Mouse (Mus musculus): ENCODE measurements around the gene Spata31d1a. TPM values are rescaled to one million over a fixed set of nuclear protein-coding genes. Genes with fewer than 3 reads are reported as not detected.

Gene Spata31d1a
- polyA plus RNA-seq, 1 experiment from 2014 or later = not detected

DNA sequence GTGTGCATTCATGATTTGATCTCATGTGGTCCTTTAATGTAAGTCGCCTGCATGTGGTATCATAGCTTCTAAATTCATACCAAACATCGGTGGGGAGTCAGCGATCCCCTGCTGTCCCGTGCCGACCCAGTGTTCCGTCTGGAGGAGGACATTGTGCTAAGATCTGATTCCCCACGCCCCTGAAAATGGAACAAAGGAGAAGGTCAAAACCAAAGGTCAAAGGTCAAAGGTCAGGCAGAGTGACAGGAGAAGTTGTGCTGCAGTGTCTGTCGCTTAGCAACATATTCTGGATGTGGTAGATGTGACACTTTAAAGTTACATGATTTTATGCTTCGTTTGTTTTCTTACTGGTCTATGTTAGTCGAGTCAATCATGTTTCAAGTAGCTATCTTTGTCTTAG is 18.7 kb downstream of the Spata31d1a start:
- Histone ChIP-seq H3K4me2 (ENCODE audit: low read depth, low read length) (no peak overlapping the region), H3K36me3 (ENCODE audit: control insufficient read depth, insufficient read depth) (no peaks in the 10 kb centered on the region), H3K9ac (ENCODE audit: low read length) (no peak overlapping the region), H3K27me3 (ENCODE audit: control insufficient read depth, insufficient read depth, low read length) (no peaks in the 10 kb centered on the region), H3K27ac (ENCODE audit: low read length) (no peak overlapping the region), H3K9me3 (replicated peaks; ENCODE audit: control insufficient read depth, low read length) (no peaks in the 10 kb centered on the region), H3K4me3 (ENCODE audit: low read length) (no peak overlapping the region), H3K4me1 (ENCODE audit: control insufficient read depth, insufficient read depth, low read length) (peaks cover 17% of the 10 kb centered on the region)
- no peak for ATAC-seq (replicated peaks; ENCODE audit: extremely low read depth, insufficient read depth, low FRiP score)
- WGBS = 77% methylated on average over 10 of the region's 10 CpGs

DNA sequence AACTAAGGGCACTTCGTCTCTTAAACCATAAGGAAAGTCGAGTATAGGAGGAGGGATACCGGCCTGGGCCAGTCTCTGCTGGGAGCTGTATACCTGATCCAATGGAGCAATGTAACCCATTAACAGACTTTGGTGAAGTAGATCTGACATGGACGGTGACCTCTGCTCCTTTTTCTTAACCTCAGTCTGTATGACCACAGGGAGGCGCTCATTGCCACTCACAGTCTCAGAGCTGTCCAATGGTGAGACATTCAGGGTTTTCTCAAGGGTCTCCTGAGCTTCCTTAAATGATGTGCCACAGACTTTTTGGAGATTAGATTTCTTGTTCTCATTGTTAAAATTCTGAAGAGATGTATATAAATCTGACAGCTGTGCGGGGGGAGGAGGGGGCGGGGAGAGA is 19.6 kb downstream of the Spata31d1a start:
- WGBS = 83% methylated on average over 7 of the region's 7 CpGs
- Histone ChIP-seq H3K4me1 (ENCODE audit: control insufficient read depth, insufficient read depth, low read length) (peaks cover 17% of the 10 kb centered on the region), H3K27me3 (ENCODE audit: control insufficient read depth, insufficient read depth, low read length) (no peaks in the 10 kb centered on the region), H3K4me3 (ENCODE audit: low read length) (no peak overlapping the region), H3K9ac (ENCODE audit: low read length) (no peak overlapping the region), H3K4me2 (ENCODE audit: low read depth, low read length) (no peak overlapping the region), H3K9me3 (replicated peaks; ENCODE audit: control insufficient read depth, low read length) (no peaks in the 10 kb centered on the region), H3K36me3 (ENCODE audit: control insufficient read depth, insufficient read depth) (no peaks in the 10 kb centered on the region), H3K27ac (ENCODE audit: low read length) (no peak overlapping the region)
- no peak for ATAC-seq (replicated peaks; ENCODE audit: extremely low read depth, insufficient read depth, low FRiP score)

DNA sequence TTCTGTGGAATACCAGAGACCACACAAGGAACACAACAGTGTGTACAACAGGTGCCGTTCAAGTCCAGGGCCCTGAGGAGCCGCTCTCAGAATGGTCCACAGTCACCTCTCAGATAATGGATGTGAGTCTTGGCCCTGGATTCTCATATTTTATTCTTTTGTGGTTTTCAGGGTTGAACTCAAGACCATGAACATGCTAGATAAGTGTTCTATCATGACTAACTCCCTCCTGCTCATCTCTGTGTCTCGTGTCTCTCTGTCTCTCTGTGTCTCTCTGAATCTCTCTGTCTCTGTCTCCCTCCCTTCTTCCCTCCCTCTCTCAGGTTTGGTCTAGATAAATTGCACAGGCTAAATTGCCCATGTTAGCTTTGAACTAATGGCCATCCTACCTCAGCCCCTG is 20.3 kb downstream of the Spata31d1a start:
- WGBS = 87% methylated on average over 3 of the region's 3 CpGs
- H3K9ac ChIP-seq (ENCODE audit: low read length) = no peak overlapping the region
- no peak for ATAC-seq (replicated peaks; ENCODE audit: extremely low read depth, insufficient read depth, low FRiP score)
- H3K27me3 ChIP-seq (ENCODE audit: control insufficient read depth, insufficient read depth, low read length) = no peaks in the 10 kb centered on the region
- H3K4me2 ChIP-seq (ENCODE audit: low read depth, low read length) = no peak overlapping the region
- H3K9me3 ChIP-seq (replicated peaks; ENCODE audit: control insufficient read depth, low read length) = no peaks in the 10 kb centered on the region
- peaks cover 17% of the 10 kb centered on the region for H3K4me1 ChIP-seq (ENCODE audit: control insufficient read depth, insufficient read depth, low read length)
- no peak overlapping the region for H3K4me3 ChIP-seq (ENCODE audit: low read length)
- H3K27ac ChIP-seq (ENCODE audit: low read length) = no peak overlapping the region
- H3K36me3 ChIP-seq (ENCODE audit: control insufficient read depth, insufficient read depth) = no peaks in the 10 kb centered on the region

DNA sequence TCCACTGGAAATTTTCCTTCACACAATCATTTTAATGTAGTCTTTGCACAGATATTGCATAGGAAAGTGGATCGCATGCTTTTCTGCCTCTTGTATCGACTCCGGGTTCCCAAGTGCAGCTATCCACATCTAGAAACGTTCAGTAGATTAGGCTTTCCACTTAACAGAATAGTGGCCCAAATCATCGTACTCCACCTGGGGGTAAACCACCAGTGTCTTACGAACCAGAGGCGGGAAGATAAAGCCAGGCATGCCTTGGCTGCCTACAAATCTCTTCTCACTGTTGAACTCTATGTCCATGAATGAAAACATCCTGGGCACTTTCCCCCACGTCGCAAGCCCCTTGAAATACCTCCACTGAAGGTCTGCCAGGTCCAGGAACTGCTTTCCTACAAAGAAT is 20.8 kb downstream of the Spata31d1a start:
- peak overlapping the region; percentile 10 for H3K27ac ChIP-seq (ENCODE audit: low read length)
- no peaks in the 10 kb centered on the region for H3K36me3 ChIP-seq (ENCODE audit: control insufficient read depth, insufficient read depth)
- H3K9ac ChIP-seq (ENCODE audit: low read length) = no peak overlapping the region
- H3K4me2 ChIP-seq (ENCODE audit: low read depth, low read length) = no peak overlapping the region
- no peak for ATAC-seq (replicated peaks; ENCODE audit: extremely low read depth, insufficient read depth, low FRiP score)
- 56% methylated on average over 9 of the region's 9 CpGs for WGBS
- H3K4me1 ChIP-seq (ENCODE audit: control insufficient read depth, insufficient read depth, low read length) = peaks cover 17% of the 10 kb centered on the region
- no peak overlapping the region for H3K4me3 ChIP-seq (ENCODE audit: low read length)
- no peaks in the 10 kb centered on the region for H3K27me3 ChIP-seq (ENCODE audit: control insufficient read depth, insufficient read depth, low read length)
- no peaks in the 10 kb centered on the region for H3K9me3 ChIP-seq (replicated peaks; ENCODE audit: control insufficient read depth, low read length)

DNA sequence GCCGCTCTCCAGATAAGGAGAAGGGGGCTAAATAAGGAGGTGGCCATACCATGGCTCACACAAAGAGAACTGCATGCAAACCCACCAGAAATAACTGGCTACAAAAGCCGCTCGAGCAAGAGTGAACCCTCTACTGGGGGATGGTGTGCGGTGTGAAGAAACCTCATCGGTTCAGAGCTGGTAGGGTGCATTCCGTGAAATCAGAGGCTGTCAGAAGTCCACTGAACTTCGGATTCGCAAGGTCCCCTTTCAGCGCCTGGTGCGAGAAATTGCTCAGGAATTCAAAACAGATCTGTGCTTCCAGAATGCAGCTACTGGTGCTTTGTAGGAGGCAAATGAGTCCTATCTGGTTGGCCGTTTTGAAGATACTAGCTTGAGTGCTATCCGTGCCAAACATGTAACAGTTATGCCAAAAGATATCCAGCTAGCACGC is 21.8 kb downstream of the Spata31d1a start:
- WGBS = 29% methylated on average over 13 of the region's 13 CpGs
- Histone ChIP-seq H3K9me3 (replicated peaks; ENCODE audit: control insufficient read depth, low read length) (no peaks in the 10 kb centered on the region), H3K27ac (ENCODE audit: low read length) (peak overlapping the region; percentile 95), H3K9ac (ENCODE audit: low read length) (peak overlapping the region; percentile 59), H3K4me3 (ENCODE audit: low read length) (peak overlapping the region; percentile 40), H3K27me3 (ENCODE audit: control insufficient read depth, insufficient read depth, low read length) (no peaks in the 10 kb centered on the region), H3K36me3 (ENCODE audit: control insufficient read depth, insufficient read depth) (no peaks in the 10 kb centered on the region), H3K4me1 (ENCODE audit: control insufficient read depth, insufficient read depth, low read length) (peaks cover 17% of the 10 kb centered on the region), H3K4me2 (ENCODE audit: low read depth, low read length) (peak overlapping the region; percentile 64)
- peak; percentile 77 for ATAC-seq (replicated peaks; ENCODE audit: extremely low read depth, insufficient read depth, low FRiP score)

DNA sequence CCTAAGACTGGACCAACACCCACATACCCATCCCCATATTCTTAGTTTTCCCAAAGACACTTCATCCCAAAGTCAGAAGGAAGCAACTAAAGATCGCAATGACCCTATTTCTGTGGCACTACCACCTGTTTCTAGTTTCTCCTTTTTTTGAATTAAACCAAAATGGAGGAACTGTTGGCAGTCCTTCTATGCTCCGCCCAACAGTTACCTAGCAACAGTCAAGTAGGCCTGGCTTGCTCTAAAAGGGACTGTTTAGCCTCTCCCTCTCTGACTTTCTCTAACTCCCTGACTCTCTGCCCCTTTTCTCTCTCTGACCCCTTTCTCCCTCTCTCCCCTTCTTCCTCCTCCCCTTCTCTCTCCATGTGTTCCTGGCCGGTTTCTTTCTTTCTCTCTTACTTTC is 24.9 kb downstream of the Spata31d1a start:
- Histone ChIP-seq H3K9ac (ENCODE audit: low read length) (no peak overlapping the region), H3K4me1 (ENCODE audit: control insufficient read depth, insufficient read depth, low read length) (peaks cover 17% of the 10 kb centered on the region), H3K4me3 (ENCODE audit: low read length) (no peak overlapping the region), H3K9me3 (replicated peaks; ENCODE audit: control insufficient read depth, low read length) (no peaks in the 10 kb centered on the region), H3K27me3 (ENCODE audit: control insufficient read depth, insufficient read depth, low read length) (no peaks in the 10 kb centered on the region), H3K36me3 (ENCODE audit: control insufficient read depth, insufficient read depth) (no peaks in the 10 kb centered on the region), H3K4me2 (ENCODE audit: low read depth, low read length) (no peak overlapping the region), H3K27ac (ENCODE audit: low read length) (no peak overlapping the region)
- no peak for ATAC-seq (replicated peaks; ENCODE audit: extremely low read depth, insufficient read depth, low FRiP score)
- 77% methylated on average over 3 of the region's 3 CpGs for WGBS

DNA sequence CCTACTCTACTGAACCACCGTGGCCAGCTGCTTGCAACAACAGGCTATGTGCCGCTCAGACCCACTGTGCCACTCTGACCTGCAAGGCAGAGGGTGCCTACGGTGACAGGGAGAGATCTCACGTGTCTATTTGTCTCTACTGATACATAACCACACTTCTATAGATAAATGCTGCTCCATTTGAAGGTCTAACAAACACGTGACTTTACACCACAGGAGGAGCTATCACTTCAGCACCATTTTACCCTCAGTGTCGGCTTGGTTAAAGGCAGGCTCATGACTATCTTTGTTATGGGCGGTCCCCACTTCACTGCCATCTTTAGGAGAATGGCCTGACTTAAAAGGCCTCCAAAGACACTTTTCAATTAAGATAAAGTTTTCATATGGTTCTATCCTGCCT is 27.5 kb downstream of the Spata31d1a start:
- no peaks in the 10 kb centered on the region for H3K27me3 ChIP-seq (ENCODE audit: control insufficient read depth, insufficient read depth, low read length)
- no peaks in the 10 kb centered on the region for H3K36me3 ChIP-seq (ENCODE audit: control insufficient read depth, insufficient read depth)
- no peaks in the 10 kb centered on the region for H3K9me3 ChIP-seq (replicated peaks; ENCODE audit: control insufficient read depth, low read length)
- no peak overlapping the region for H3K27ac ChIP-seq (ENCODE audit: low read length)
- 0 out of 2 replicates have a peak overlapping the region, but pooled peaks have one; percentile 11 for H3K4me2 ChIP-seq (ENCODE audit: low read depth, low read length)
- WGBS = 19% methylated on average over 7 of the region's 7 CpGs
- no peak overlapping the region for H3K4me3 ChIP-seq (ENCODE audit: low read length)
- H3K9ac ChIP-seq (ENCODE audit: low read length) = no peak overlapping the region
- H3K4me1 ChIP-seq (ENCODE audit: control insufficient read depth, insufficient read depth, low read length) = peaks cover 3% of the 10 kb centered on the region
- no peak for ATAC-seq (replicated peaks; ENCODE audit: extremely low read depth, insufficient read depth, low FRiP score)

DNA sequence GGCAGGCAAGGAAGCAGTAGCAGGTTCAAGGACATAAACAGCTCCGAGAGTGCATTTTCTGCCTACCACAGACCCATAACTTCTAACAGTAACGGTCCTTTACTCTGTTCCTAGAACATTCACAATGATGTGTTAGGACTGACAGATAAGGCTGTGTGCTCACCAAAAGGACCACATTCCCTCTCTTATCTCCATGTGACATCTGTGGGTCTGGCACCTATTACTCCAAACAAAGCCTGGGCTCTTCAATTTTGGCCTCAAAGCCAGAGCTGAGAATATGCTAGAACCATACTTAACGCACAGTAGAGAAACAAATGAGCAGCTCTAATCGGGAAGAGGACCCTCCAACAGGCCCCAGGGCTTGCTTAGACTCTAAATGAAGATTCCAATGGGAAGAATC is 30.2 kb downstream of the Spata31d1a start:
- H3K4me2 ChIP-seq (ENCODE audit: low read depth, low read length) = no peak overlapping the region
- H3K9ac ChIP-seq (ENCODE audit: low read length) = no peak overlapping the region
- no peaks in the 10 kb centered on the region for H3K9me3 ChIP-seq (replicated peaks; ENCODE audit: control insufficient read depth, low read length)
- H3K27me3 ChIP-seq (ENCODE audit: control insufficient read depth, insufficient read depth, low read length) = no peaks in the 10 kb centered on the region
- no peak overlapping the region for H3K4me3 ChIP-seq (ENCODE audit: low read length)
- H3K4me1 ChIP-seq (ENCODE audit: control insufficient read depth, insufficient read depth, low read length) = no peaks in the 10 kb centered on the region
- no peak for ATAC-seq (replicated peaks; ENCODE audit: extremely low read depth, insufficient read depth, low FRiP score)
- 58% methylated on average over 4 of the region's 4 CpGs for WGBS
- no peaks in the 10 kb centered on the region for H3K36me3 ChIP-seq (ENCODE audit: control insufficient read depth, insufficient read depth)
- H3K27ac ChIP-seq (ENCODE audit: low read length) = no peak overlapping the region

DNA sequence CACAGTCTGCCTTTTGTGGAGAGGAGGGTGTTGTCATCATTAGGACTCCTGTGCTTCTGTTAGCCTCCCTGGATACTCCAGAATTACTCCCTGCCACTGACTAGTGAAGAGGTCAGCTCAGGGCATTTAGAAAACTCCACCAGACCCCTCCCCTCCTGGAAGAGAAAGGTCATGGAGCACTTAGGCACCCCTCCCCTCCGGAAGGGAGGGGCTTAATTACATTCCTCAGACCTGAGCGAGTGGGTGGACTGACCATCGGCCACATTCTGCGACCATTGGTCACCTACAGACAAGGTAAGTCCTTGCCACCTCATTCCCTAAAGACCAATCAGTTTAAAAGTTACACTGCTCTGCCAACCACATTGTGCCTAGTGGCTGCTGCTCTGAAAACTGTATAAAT is 30.8 kb downstream of the Spata31d1a start:
- H3K27ac ChIP-seq (ENCODE audit: low read length) = no peak overlapping the region
- H3K27me3 ChIP-seq (ENCODE audit: control insufficient read depth, insufficient read depth, low read length) = no peaks in the 10 kb centered on the region
- H3K9me3 ChIP-seq (replicated peaks; ENCODE audit: control insufficient read depth, low read length) = no peaks in the 10 kb centered on the region
- WGBS = 46% methylated on average over 4 of the region's 4 CpGs
- no peak overlapping the region for H3K4me3 ChIP-seq (ENCODE audit: low read length)
- H3K4me2 ChIP-seq (ENCODE audit: low read depth, low read length) = no peak overlapping the region
- H3K9ac ChIP-seq (ENCODE audit: low read length) = no peak overlapping the region
- no peaks in the 10 kb centered on the region for H3K36me3 ChIP-seq (ENCODE audit: control insufficient read depth, insufficient read depth)
- no peak for ATAC-seq (replicated peaks; ENCODE audit: extremely low read depth, insufficient read depth, low FRiP score)
- peaks cover 3% of the 10 kb centered on the region for H3K4me1 ChIP-seq (ENCODE audit: control insufficient read depth, insufficient read depth, low read length)

Data from heart, embryonic 16.5 days (tissue).